Mouse (Mus musculus): ENCODE data around the gene Foxa1. TPM values are rescaled to one million over a fixed set of nuclear protein-coding genes. Genes with fewer than 3 reads are reported as not detected.

Foxa1 gene
- polyA plus RNA-seq, 1 experiment from 2014 or later = 1.1 TPM

GRCm38 (mm10) chr12:57550181-57550808 lies 3.6 kb upstream of the Foxa1 start:
- ATAC-seq = no peak
- H3K9ac ChIP-seq (ENCODE audit: low read depth, low read length) = no peak overlapping the region
- peaks cover 5% of the 10 kb centered on the region; the same call in 1 of the 2 replicates for H3K4me1 ChIP-seq (ENCODE audit: control insufficient read depth, insufficient read depth, low read length)
- no peak overlapping the region for H3K4me3 ChIP-seq (ENCODE audit: low read depth, low read length)
- H3K27me3 ChIP-seq (ENCODE audit: control insufficient read depth, insufficient read depth, low read depth, low read length) = peaks cover 89% of the 10 kb centered on the region
- no peak overlapping the region for H3K4me2 ChIP-seq (ENCODE audit: low read length)
- H3K36me3 ChIP-seq (ENCODE audit: control insufficient read depth, insufficient read depth, low read length) = no peaks in the 10 kb centered on the region
- no peak overlapping the region for H3K27ac ChIP-seq (ENCODE audit: low read length)
- 2% methylated on average over 31 of the region's 31 CpGs for WGBS
- no peaks in the 10 kb centered on the region for H3K9me3 ChIP-seq (replicated peaks; ENCODE audit: control insufficient read depth, low read length, poor library complexity, severe bottlenecking)

- no peak for ATAC-seq
- Histone ChIP-seq H3K27me3 (ENCODE audit: control insufficient read depth, insufficient read depth, low read depth, low read length) (peaks cover 85% of the 10 kb centered on the region), H3K4me1 (ENCODE audit: control insufficient read depth, insufficient read depth, low read length) (peaks cover 5% of the 10 kb centered on the region; the same call in 1 of the 2 replicates), H3K9ac (ENCODE audit: low read depth, low read length) (no peak overlapping the region), H3K4me3 (ENCODE audit: low read depth, low read length) (no peak overlapping the region), H3K4me2 (ENCODE audit: low read length) (no peak overlapping the region; the same call in 1 of the 2 replicates), H3K27ac (ENCODE audit: low read length) (no peak overlapping the region), H3K9me3 (replicated peaks; ENCODE audit: control insufficient read depth, low read length, poor library complexity, severe bottlenecking) (no peaks in the 10 kb centered on the region), H3K36me3 (ENCODE audit: control insufficient read depth, insufficient read depth, low read length) (no peaks in the 10 kb centered on the region)
- WGBS = under 1% methylated on average over 15 of the region's 15 CpGs
Observed at GRCm38 (mm10) chr12:57549667-57550160, 3.0 kb upstream of the Foxa1 start.

GRCm38 (mm10) chr12:57548981-57549666 lies 2.4 kb upstream of the Foxa1 start:
- no peak for ATAC-seq
- WGBS = 3% methylated on average over 25 of the region's 25 CpGs
- Histone ChIP-seq H3K36me3 (ENCODE audit: control insufficient read depth, insufficient read depth, low read length) (no peaks in the 10 kb centered on the region), H3K9ac (ENCODE audit: low read depth, low read length) (no peak overlapping the region), H3K4me1 (ENCODE audit: control insufficient read depth, insufficient read depth, low read length) (peaks cover 5% of the 10 kb centered on the region; the same call in 1 of the 2 replicates), H3K4me2 (ENCODE audit: low read length) (no peak overlapping the region; the same call in 1 of the 2 replicates), H3K27ac (ENCODE audit: low read length) (no peak overlapping the region), H3K4me3 (ENCODE audit: low read depth, low read length) (no peak overlapping the region), H3K9me3 (replicated peaks; ENCODE audit: control insufficient read depth, low read length, poor library complexity, severe bottlenecking) (no peaks in the 10 kb centered on the region), H3K27me3 (ENCODE audit: control insufficient read depth, insufficient read depth, low read depth, low read length) (peaks cover 81% of the 10 kb centered on the region)

- no peak for ATAC-seq
- Histone ChIP-seq H3K27me3 (ENCODE audit: control insufficient read depth, insufficient read depth, low read depth, low read length) (peaks cover 77% of the 10 kb centered on the region), H3K9ac (ENCODE audit: low read depth, low read length) (no peak overlapping the region), H3K9me3 (replicated peaks; ENCODE audit: control insufficient read depth, low read length, poor library complexity, severe bottlenecking) (no peaks in the 10 kb centered on the region), H3K4me3 (ENCODE audit: low read depth, low read length) (no peak overlapping the region), H3K36me3 (ENCODE audit: control insufficient read depth, insufficient read depth, low read length) (no peaks in the 10 kb centered on the region), H3K4me2 (ENCODE audit: low read length) (no peak overlapping the region), H3K4me1 (ENCODE audit: control insufficient read depth, insufficient read depth, low read length) (peaks cover 5% of the 10 kb centered on the region; the same call in 1 of the 2 replicates), H3K27ac (ENCODE audit: low read length) (no peak overlapping the region)
- WGBS = 1% methylated on average over 20 of the region's 20 CpGs
Observed at GRCm38 (mm10) chr12:57548352-57548980, 1.8 kb upstream of the Foxa1 start.

- no peak for ATAC-seq
- H3K27ac ChIP-seq (ENCODE audit: low read length) = no peak overlapping the region
Observed at GRCm38 (mm10) chr12:57547890-57548289, 1.2 kb upstream of the Foxa1 start.

GRCm38 (mm10) chr12:57545371-57546241 lies 1.1 kb downstream of the Foxa1 start:
- WGBS = 0% methylated on average over 85 of the region's 106 CpGs
- peak; percentile 67 for ATAC-seq
- peaks cover 74% of the 10 kb centered on the region for H3K27me3 ChIP-seq (ENCODE audit: control insufficient read depth, insufficient read depth, low read depth, low read length)
- H3K27ac ChIP-seq (ENCODE audit: low read length) = peak overlapping the region; percentile 28
- peak overlapping the region; percentile 66 for H3K4me2 ChIP-seq (ENCODE audit: low read length)
- peak overlapping the region; percentile 34 for H3K9ac ChIP-seq (ENCODE audit: low read depth, low read length)
- H3K9me3 ChIP-seq (replicated peaks; ENCODE audit: control insufficient read depth, low read length, poor library complexity, severe bottlenecking) = no peaks in the 10 kb centered on the region
- H3K4me3 ChIP-seq (ENCODE audit: low read depth, low read length) = peak overlapping the region; percentile 45
- H3K4me1 ChIP-seq (ENCODE audit: control insufficient read depth, insufficient read depth, low read length) = peaks cover 5% of the 10 kb centered on the region; the same call in 1 of the 2 replicates
- H3K36me3 ChIP-seq (ENCODE audit: control insufficient read depth, insufficient read depth, low read length) = no peaks in the 10 kb centered on the region

More at GRCm38 (mm10) chr12:57547890-57548289, 1.2 kb upstream of the Foxa1 start:
- H3K4me1 ChIP-seq (ENCODE audit: control insufficient read depth, insufficient read depth, low read length) = peaks cover 5% of the 10 kb centered on the region; the same call in 1 of the 2 replicates
- no peak overlapping the region for H3K4me2 ChIP-seq (ENCODE audit: low read length)
- no peak overlapping the region for H3K9ac ChIP-seq (ENCODE audit: low read depth, low read length)
- H3K9me3 ChIP-seq (replicated peaks; ENCODE audit: control insufficient read depth, low read length, poor library complexity, severe bottlenecking) = no peaks in the 10 kb centered on the region
- WGBS = 3% methylated on average over 9 of the region's 9 CpGs
- H3K36me3 ChIP-seq (ENCODE audit: control insufficient read depth, insufficient read depth, low read length) = no peaks in the 10 kb centered on the region
- H3K4me3 ChIP-seq (ENCODE audit: low read depth, low read length) = no peak overlapping the region
- peaks cover 75% of the 10 kb centered on the region for H3K27me3 ChIP-seq (ENCODE audit: control insufficient read depth, insufficient read depth, low read depth, low read length)

- Histone ChIP-seq H3K9ac (ENCODE audit: low read depth, low read length) (no peak overlapping the region), H3K36me3 (ENCODE audit: control insufficient read depth, insufficient read depth, low read length) (no peaks in the 10 kb centered on the region), H3K4me1 (ENCODE audit: control insufficient read depth, insufficient read depth, low read length) (peaks cover 5% of the 10 kb centered on the region; the same call in 1 of the 2 replicates), H3K4me3 (ENCODE audit: low read depth, low read length) (peak overlapping the region; percentile 45), H3K4me2 (ENCODE audit: low read length) (peak overlapping the region; percentile 66), H3K9me3 (replicated peaks; ENCODE audit: control insufficient read depth, low read length, poor library complexity, severe bottlenecking) (no peaks in the 10 kb centered on the region), H3K27me3 (ENCODE audit: control insufficient read depth, insufficient read depth, low read depth, low read length) (peaks cover 66% of the 10 kb centered on the region), H3K27ac (ENCODE audit: low read length) (0 out of 2 replicates have a peak overlapping the region, but pooled peaks have one; percentile 28)
- WGBS = 1% methylated on average over 31 of the region's 31 CpGs
- ATAC-seq = peak; percentile 36; the same call in 1 of the 2 replicates
Observed at GRCm38 (mm10) chr12:57544641-57545370, 1.9 kb downstream of the Foxa1 start.

- no peak for ATAC-seq
- no peaks in the 10 kb centered on the region for H3K9me3 ChIP-seq (replicated peaks; ENCODE audit: control insufficient read depth, low read length, poor library complexity, severe bottlenecking)
- peaks cover 57% of the 10 kb centered on the region for H3K27me3 ChIP-seq (ENCODE audit: control insufficient read depth, insufficient read depth, low read depth, low read length)
- H3K4me2 ChIP-seq (ENCODE audit: low read length) = no peak overlapping the region
- no peak overlapping the region for H3K27ac ChIP-seq (ENCODE audit: low read length)
- H3K36me3 ChIP-seq (ENCODE audit: control insufficient read depth, insufficient read depth, low read length) = no peaks in the 10 kb centered on the region
- 2% methylated on average over 10 of the region's 10 CpGs for WGBS
- peaks cover 6% of the 10 kb centered on the region; the same call in 1 of the 2 replicates for H3K4me1 ChIP-seq (ENCODE audit: control insufficient read depth, insufficient read depth, low read length)
- no peak overlapping the region for H3K9ac ChIP-seq (ENCODE audit: low read depth, low read length)
- H3K4me3 ChIP-seq (ENCODE audit: low read depth, low read length) = no peak overlapping the region; the same call in 1 of the 2 replicates
Observed at GRCm38 (mm10) chr12:57543627-57543991, 3.1 kb downstream of the Foxa1 start.

Measured in midbrain, embryonic 16.5 days (tissue).